Mouse (Mus musculus) central nervous system, embryonic 14 days (tissue): ENCODE results near the gene Abcg1. TPM values are rescaled to one million over a fixed set of nuclear protein-coding genes. Genes with fewer than 3 reads are reported as not detected.

Experiments
- polyA plus RNA-seq: library from polyadenylated mRNA; depleted of rRNA; stranded (reverse); fragments of >200 nt; gene quantifications from 2 replicates; pipeline ENCODE4 v1.2.3, GENCODE M21; 2012; rRNA removed

Gene Abcg1
- 6.8 and 7.3 TPM in 2 replicates for polyA plus RNA-seq

GRCm38 (mm10) chr17:31057151-31057890, at the start of gene Abcg1:
Gene Abcg1, plus strand, starts transcription at chr17:31057675.

GRCm38 (mm10) chr17:31129452-31129851, 72.0 kb downstream of the Abcg1 start, which contains the start of gene Tff3:
Gene Tff3, minus strand, starts transcription at chr17:31129646.

GRCm38 (mm10) chr17:31144040-31145037, 86.9 kb downstream of the Abcg1 start, which contains the start of gene Tff2:
Gene Tff2, minus strand, starts transcription at chr17:31144282.

GRCm38 (mm10) chr17:31165127-31165526, 107.7 kb downstream of the Abcg1 start, which contains the start of gene Tff1:
Gene Tff1, minus strand, starts transcription at chr17:31165277.

Other genes with a start within 250 kb of the Abcg1 start
- 0.22 and 0.23 TPM in 2 replicates for gene Glp1r, start 155.9 kb upstream of the Abcg1 start, polyA plus RNA-seq
- 0.02 TPM in 1 of 2 replicates, not detected in the other for gene Umodl1, start 103.0 kb upstream of the Abcg1 start, polyA plus RNA-seq
- 0.96 and 1.2 TPM in 2 replicates for gene Tff3, start 72.0 kb downstream of the Abcg1 start, polyA plus RNA-seq
- gene Tff2, start 86.6 kb downstream of the Abcg1 start, polyA plus RNA-seq: not detected in 2 replicates
- not detected in 2 replicates for gene Tff1, start 107.6 kb downstream of the Abcg1 start, polyA plus RNA-seq
- gene Tmprss3, start 141.3 kb downstream of the Abcg1 start, polyA plus RNA-seq: 0.08 TPM in 1 of 2 replicates, not detected in the other
- 0.01 and 0.02 TPM in 2 replicates for gene Ubash3a, start 150.2 kb downstream of the Abcg1 start, polyA plus RNA-seq
- gene Rsph1, start 219.7 kb downstream of the Abcg1 start, polyA plus RNA-seq: 2.0 and 2.2 TPM in 2 replicates
- gene Slc37a1, start 229.1 kb downstream of the Abcg1 start, polyA plus RNA-seq: 14.9 and 18.8 TPM in 2 replicates